Mouse (Mus musculus) skeletal muscle tissue, postnatal 0 days (tissue): Measurements from ENCODE around the gene Actrt2. TPM values are rescaled to one million over a fixed set of nuclear protein-coding genes. Genes with fewer than 3 reads are reported as not detected.

Source experiments
- polyA plus RNA-seq: library from polyadenylated mRNA; unstranded; fragments of >200 nt; fragmentation: Nextera tagmentation; extraction: Ambion mirVana; gene quantifications from 2 replicates; pipeline ENCODE4 v1.2.1, GENCODE M21; 2015

Gene Actrt2
- not detected in 2 replicates for polyA plus RNA-seq

DNA sequence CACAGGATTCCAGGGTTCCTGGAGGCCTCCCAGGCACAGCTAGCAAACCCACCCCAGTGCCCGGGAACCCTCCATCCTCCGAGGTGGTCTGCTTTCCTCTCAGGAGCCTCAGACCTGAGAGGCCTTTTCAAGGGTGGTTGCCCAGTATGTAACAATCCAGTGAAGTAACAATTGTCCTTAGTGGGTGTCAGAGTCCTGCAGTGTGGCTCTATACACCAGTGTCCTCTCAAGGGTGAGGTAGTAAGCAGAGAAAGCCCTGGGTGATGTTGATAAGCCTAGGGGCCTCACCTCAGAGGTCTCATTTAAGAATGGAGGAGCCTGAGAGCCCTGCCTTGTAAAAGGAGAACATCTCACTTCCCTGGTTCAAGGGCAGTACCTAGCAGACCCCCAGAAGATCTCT lies at the start of gene Actrt2:
Gene Actrt2, minus strand, starts transcription at position 101 of the 400 bp plus-strand sequence.

DNA sequence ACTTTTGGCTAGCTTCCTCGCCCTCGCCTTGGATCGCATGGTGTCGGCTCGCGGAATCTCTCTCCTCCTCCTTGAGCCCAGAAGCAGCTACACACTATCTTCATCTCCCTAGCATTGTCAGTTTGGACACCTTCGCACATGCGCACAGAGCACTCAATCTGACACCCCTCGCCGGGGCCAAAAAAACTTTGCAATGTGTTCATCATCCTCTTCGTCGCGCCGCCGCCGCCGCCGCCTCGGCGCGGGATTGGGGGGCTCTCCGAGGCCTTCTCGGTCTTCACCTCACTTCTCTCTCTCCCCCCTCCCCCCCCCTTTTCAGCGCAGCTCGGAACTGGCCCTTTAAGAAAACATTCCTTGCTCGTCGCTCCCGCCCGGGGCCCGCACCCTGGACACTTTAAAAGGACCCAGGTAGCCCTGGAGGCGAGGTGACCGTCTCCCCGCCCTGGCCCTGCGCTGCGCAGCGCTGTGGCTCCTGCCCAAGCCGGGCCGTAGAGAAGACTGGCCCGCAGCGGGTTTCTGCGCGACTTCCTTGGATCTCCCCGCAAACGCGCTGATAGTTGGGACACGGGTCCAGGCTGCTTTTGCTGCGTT lies 30.9 kb downstream of the Actrt2 start, which contains the start of gene Prdm16:
Gene Prdm16, minus strand, starts transcription at position 153 of the 591 bp plus-strand sequence.

Other genes starting within 250 kb of the Actrt2 start
- 2.5 and 2.8 TPM in 2 replicates for gene Prdm16, start 31.0 kb downstream of the Actrt2 start, polyA plus RNA-seq
- gene Ttc34, start 169.6 kb upstream of the Actrt2 start, polyA plus RNA-seq = 0.13 TPM in 1 of 2 replicates, not detected in the other
- gene Mmel1, start 201.7 kb upstream of the Actrt2 start, polyA plus RNA-seq = 0.40 and 0.54 TPM in 2 replicates
- gene Fam213b, start 231.3 kb upstream of the Actrt2 start, polyA plus RNA-seq = 138 and 161 TPM in 2 replicates